Mouse (Mus musculus) heart, embryonic 14.5 days (tissue): ENCODE data around the gene Sox5. TPM values are rescaled to one million over a fixed set of nuclear protein-coding genes. Genes with fewer than 3 reads are reported as not detected.

Source experiments
- ATAC-seq: fragments of 200-750 bp; cut with Nextera tagmentation; 2 replicates; pipeline ENCODE4 v1.8.0; 2017; ENCODE audit warnings: low read depth, moderate TSS enrichment; ENCODE audit not compliant: insufficient number of reproducible peaks, insufficient read depth, low FRiP score
- H3K27ac ChIP-seq, 2 experiments: fragments of 200-500 bp in 1 of 2; fragments of 300-500 bp in 1 of 2; sonication (generic) in 1 of 2; replicated peaks in 1 of 2; 2 replicates each; pipeline ENCODE4 v1.5.1; 2012 to 2014; ENCODE audit warnings: low read depth in 2 of 2, low read length in 2 of 2, control low read depth in 1 of 2, mild to moderate bottlenecking in 1 of 2, mixed read lengths in 1 of 2; ENCODE audit not compliant: control insufficient read depth in 1 of 2, insufficient read depth in 1 of 2
- H3K27me3 ChIP-seq: fragments of 300-500 bp; sonication (generic); 2 replicates; pipeline ENCODE4 v1.6.1; 2014; ENCODE audit warnings: mild to moderate bottlenecking, low read length, control low read depth; ENCODE audit not compliant: control insufficient read depth, insufficient read depth
- H3K36me3 ChIP-seq: fragments of 300-500 bp; sonication (generic); 2 replicates; pipeline ENCODE4 v1.6.1; 2014; ENCODE audit warnings: mild to moderate bottlenecking, control low read depth, low read length, mixed read lengths; ENCODE audit not compliant: control insufficient read depth, insufficient read depth
- H3K4me1 ChIP-seq, 2 experiments: fragments of 200-500 bp in 1 of 2; fragments of 300-500 bp in 1 of 2; sonication (generic) in 1 of 2; 2 replicates each; pipeline ENCODE4 v1.6.1; 2012 to 2014; ENCODE audit warnings: low read length in 2 of 2, control low read depth in 1 of 2, mixed read lengths in 1 of 2; ENCODE audit not compliant: control insufficient read depth in 2 of 2, insufficient read depth in 2 of 2
- H3K4me2 ChIP-seq: fragments of 300-500 bp; sonication (generic); 2 replicates; pipeline ENCODE4 v1.6.1; 2014; ENCODE audit warnings: mild to moderate bottlenecking, low read length
- H3K4me3 ChIP-seq, 2 experiments: fragments of 200-500 bp in 1 of 2; fragments of 300-500 bp in 1 of 2; sonication (generic) in 1 of 2; 2 replicates each; pipeline ENCODE4 v1.5.1; 2012 to 2014; ENCODE audit warnings: low read length in 2 of 2, mild to moderate bottlenecking in 2 of 2, control low read depth in 1 of 2, low read depth in 1 of 2, moderate library complexity in 1 of 2; ENCODE audit not compliant: control insufficient read depth in 1 of 2, insufficient read depth in 1 of 2
- H3K9ac ChIP-seq: fragments of 300-500 bp; sonication (generic); 2 replicates; pipeline ENCODE4 v1.6.1; 2014; ENCODE audit warnings: mild to moderate bottlenecking, low read length
- H3K9me3 ChIP-seq: fragments of 300-500 bp; sonication (generic); 2 replicates; pipeline ENCODE4 v1.6.1; 2016; ENCODE audit warnings: low read length, control low read depth; ENCODE audit not compliant: control insufficient read depth
- WGBS: fragments of 180-500 bp; shearing (Covaris S2); extraction: QIAGEN DNeasy Blood & Tissue Kit; methylation state at CpG from one replicate; pipeline ENCODE4 v1.1.7; 2014; 5-methylcytosine and 5-hydroxymethylcytosine counted together
- polyA plus RNA-seq: library from polyadenylated mRNA; unstranded; fragments of >200 nt; fragmentation: Nextera tagmentation; extraction: Ambion mirVana; gene quantifications from 2 replicates; pipeline ENCODE4 v1.2.1, GENCODE M21; 2014

Gene Sox5
- polyA plus RNA-seq, 1 experiment from 2014 or later = 10.6 TPM

- Histone ChIP-seq H3K36me3 (no peaks in the 10 kb centered on the region), H3K4me1 (no peaks in the 10 kb centered on the region; a peak in 1 of 4 replicates), H3K9me3 (no peaks in the 10 kb centered on the region), H3K4me3 (no peak overlapping the region), H3K4me2 (no peak overlapping the region), H3K27me3 (no peaks in the 10 kb centered on the region), H3K27ac (no peak overlapping the region), H3K9ac (no peak overlapping the region)
- 87% methylated on average over 6 of the region's 6 CpGs for WGBS
- no peak for ATAC-seq
These were observed 670.2 kb downstream of the Sox5 start for GRCm38 (mm10) chr6:144111561-144111960.

DNA sequence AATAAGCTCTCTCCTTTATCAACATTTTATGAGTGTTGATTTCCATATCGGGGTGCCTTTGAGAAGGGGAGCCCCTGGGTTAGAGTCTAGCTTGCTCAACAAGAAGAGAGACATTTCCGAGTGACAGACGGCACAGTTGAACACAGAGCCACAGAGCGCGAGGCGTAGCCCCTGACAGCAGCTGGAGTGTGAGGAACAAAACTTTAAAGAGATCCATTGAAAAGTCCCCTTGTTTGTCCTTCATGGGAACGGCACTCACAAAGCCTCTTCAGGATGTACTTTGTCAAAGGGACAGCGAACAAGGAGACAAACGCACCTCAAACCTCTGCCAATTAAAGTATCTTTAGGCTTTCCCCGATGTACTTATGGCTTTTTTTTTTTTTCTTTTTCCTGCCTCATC, 674.9 kb downstream of the Sox5 start:
- H3K4me1 ChIP-seq = no peaks in the 10 kb centered on the region; a peak in 1 of 4 replicates
- no peak overlapping the region for H3K9ac ChIP-seq
- no peak overlapping the region for H3K4me2 ChIP-seq
- 60% methylated on average over 10 of the region's 10 CpGs for WGBS
- no peaks in the 10 kb centered on the region for H3K9me3 ChIP-seq
- H3K36me3 ChIP-seq = no peaks in the 10 kb centered on the region
- no peak overlapping the region for H3K27ac ChIP-seq
- ATAC-seq = no peak
- no peaks in the 10 kb centered on the region for H3K27me3 ChIP-seq
- H3K4me3 ChIP-seq = no peak overlapping the region

GRCm38 (mm10) chr6:144105645-144106044, 676.1 kb downstream of the Sox5 start:
- H3K36me3 ChIP-seq = no peaks in the 10 kb centered on the region
- peaks cover 5% of the 10 kb centered on the region for H3K9me3 ChIP-seq
- H3K27ac ChIP-seq = no peak overlapping the region
- no peak overlapping the region for H3K4me2 ChIP-seq
- H3K4me3 ChIP-seq = no peak overlapping the region
- 90% methylated on average over 12 of the region's 12 CpGs for WGBS
- no peaks in the 10 kb centered on the region; a peak in 1 of 4 replicates for H3K4me1 ChIP-seq
- no peaks in the 10 kb centered on the region for H3K27me3 ChIP-seq
- H3K9ac ChIP-seq = no peak overlapping the region
- no peak for ATAC-seq

GRCm38 (mm10) chr6:144103612-144104011, 678.2 kb downstream of the Sox5 start:
- Histone ChIP-seq H3K36me3 (no peaks in the 10 kb centered on the region), H3K4me2 (no peak overlapping the region), H3K9ac (no peak overlapping the region), H3K4me1 (no peaks in the 10 kb centered on the region; a peak in 1 of 4 replicates), H3K9me3 (peaks cover 5% of the 10 kb centered on the region), H3K4me3 (no peak overlapping the region), H3K27me3 (no peaks in the 10 kb centered on the region), H3K27ac (no peak overlapping the region)
- 81% methylated on average over 6 of the region's 6 CpGs for WGBS
- no peak for ATAC-seq

DNA sequence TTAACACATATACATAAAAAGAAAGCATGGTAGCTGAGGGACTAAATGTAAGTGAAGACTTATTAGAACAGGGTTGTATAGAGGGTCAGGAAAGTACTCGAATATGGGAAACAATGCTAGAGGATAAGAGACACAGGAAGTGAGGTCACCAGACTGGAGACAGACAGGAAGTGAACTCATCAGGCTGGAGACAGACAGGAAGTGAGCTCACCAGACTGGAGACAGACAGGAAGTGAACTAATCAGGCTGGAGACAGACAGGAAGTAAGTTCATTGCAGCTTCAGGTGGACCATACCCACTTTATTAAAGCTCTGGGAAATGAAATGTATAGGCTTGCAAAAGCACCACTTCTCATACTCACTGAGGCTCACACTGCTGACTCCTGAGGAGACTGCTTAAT, 680.9 kb downstream of the Sox5 start:
- H3K27ac ChIP-seq = no peak overlapping the region
- no peak for ATAC-seq
- WGBS = 56% methylated on average over 1 of the region's 1 CpGs
- H3K9ac ChIP-seq = no peak overlapping the region
- H3K4me3 ChIP-seq = no peak overlapping the region
- peaks cover 5% of the 10 kb centered on the region for H3K9me3 ChIP-seq
- H3K4me1 ChIP-seq = no peaks in the 10 kb centered on the region
- no peaks in the 10 kb centered on the region for H3K36me3 ChIP-seq
- H3K27me3 ChIP-seq = no peaks in the 10 kb centered on the region
- H3K4me2 ChIP-seq = no peak overlapping the region

- 57% methylated on average over 9 of the region's 9 CpGs for WGBS
- no peak overlapping the region for H3K27ac ChIP-seq
- no peak overlapping the region for H3K9ac ChIP-seq
- no peaks in the 10 kb centered on the region for H3K4me1 ChIP-seq
- peaks cover 5% of the 10 kb centered on the region for H3K9me3 ChIP-seq
- ATAC-seq = no peak
- H3K4me2 ChIP-seq = no peak overlapping the region
- no peaks in the 10 kb centered on the region for H3K36me3 ChIP-seq
- H3K4me3 ChIP-seq = no peak overlapping the region
- H3K27me3 ChIP-seq = no peaks in the 10 kb centered on the region
These were observed 683.7 kb downstream of the Sox5 start for GRCm38 (mm10) chr6:144098119-144098518.

GRCm38 (mm10) chr6:144088256-144088655, 693.5 kb downstream of the Sox5 start:
- no peaks in the 10 kb centered on the region for H3K36me3 ChIP-seq
- no peaks in the 10 kb centered on the region for H3K4me1 ChIP-seq
- H3K4me3 ChIP-seq = no peak overlapping the region
- H3K27ac ChIP-seq = no peak overlapping the region
- no peaks in the 10 kb centered on the region for H3K9me3 ChIP-seq
- H3K9ac ChIP-seq = no peak overlapping the region
- no peak for ATAC-seq
- no peak overlapping the region for H3K4me2 ChIP-seq
- WGBS = 68% methylated on average over 3 of the region's 3 CpGs
- H3K27me3 ChIP-seq = no peaks in the 10 kb centered on the region

DNA sequence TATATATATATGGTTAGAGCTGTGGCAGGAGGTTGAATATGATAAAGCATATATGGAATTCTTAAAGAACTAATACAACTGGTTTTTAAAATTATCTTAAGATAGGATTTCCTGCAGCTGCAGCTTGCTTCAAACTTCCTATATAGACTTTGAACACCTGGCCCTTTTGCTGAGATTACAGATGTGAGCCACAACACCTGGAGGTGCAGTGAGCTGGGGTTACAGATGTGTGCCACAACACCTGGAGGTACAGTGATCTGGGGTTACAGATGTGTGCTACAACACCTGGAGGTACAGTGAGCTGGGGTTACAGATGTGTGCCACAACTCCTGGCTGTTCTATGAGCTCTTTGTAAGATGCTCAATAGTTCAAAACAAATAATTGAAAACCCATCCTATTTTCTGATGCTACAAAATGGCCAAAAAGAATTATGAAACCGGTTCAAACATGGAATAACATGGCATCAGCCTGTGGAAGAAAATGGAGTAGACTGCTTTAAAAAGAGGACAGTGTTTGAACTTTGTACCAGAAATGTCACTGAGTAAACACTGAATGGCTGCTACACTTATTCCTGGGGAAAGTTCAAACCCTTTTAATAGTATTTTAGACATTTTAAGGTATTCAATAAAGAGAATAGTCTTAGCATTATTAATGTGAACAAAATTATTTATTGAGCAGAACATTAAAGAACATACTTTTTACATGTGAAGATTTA, 695.5 kb downstream of the Sox5 start:
- Histone ChIP-seq H3K4me3 (no peak overlapping the region), H3K36me3 (no peaks in the 10 kb centered on the region), H3K27ac (no peak overlapping the region), H3K4me1 (no peaks in the 10 kb centered on the region), H3K27me3 (no peaks in the 10 kb centered on the region), H3K4me2 (no peak overlapping the region), H3K9ac (no peak overlapping the region), H3K9me3 (no peaks in the 10 kb centered on the region)
- no peak for ATAC-seq
- 58% methylated on average over 1 of the region's 1 CpGs for WGBS
